Mouse (Mus musculus) C2C12 (cell line): ENCODE data around the gene Iqgap1.

Experiments used
- CTCF ChIP-seq: IDR thresholded peaks from one replicate; pipeline ENCODE4 v1.5.1; 2011; ENCODE audit not compliant: control insufficient read depth, insufficient read depth, insufficient read length
- MYOG ChIP-seq: IDR thresholded peaks from one replicate; pipeline ENCODE4 v1.6.1; 2011; ENCODE audit not compliant: control insufficient read depth, insufficient read length; ENCODE audit errors: extremely low read depth

DNA sequence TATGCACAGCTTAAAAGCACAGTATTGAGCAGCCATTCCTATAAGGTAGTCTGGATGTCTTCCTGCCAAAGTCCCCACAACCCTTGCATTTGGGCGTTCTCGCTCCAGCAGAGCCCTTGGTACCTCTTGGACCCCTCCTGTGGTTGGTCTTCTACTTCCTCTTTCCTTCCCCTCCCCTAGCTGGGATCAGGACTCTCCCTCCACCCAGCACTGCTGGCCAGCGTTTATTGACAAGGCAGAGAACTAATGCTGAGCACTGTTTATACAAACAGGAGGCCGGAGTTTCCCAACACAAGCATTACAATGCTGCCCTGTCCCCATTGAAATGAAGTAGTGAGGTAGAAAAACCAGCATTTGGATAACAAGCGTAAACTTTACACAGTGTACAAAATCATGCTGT lies 47.3 kb upstream of the Iqgap1 start:
- TF ChIP-seq CTCF: no peak
- TF ChIP-seq MYOG: no peak
